Mouse (Mus musculus) thymus, adult 2 months (tissue): ENCODE results near the gene Tmsb10.

ENCODE experiments used
- CTCF ChIP-seq: fragments of 200-500 bp; IDR thresholded peaks from 2 replicates; pipeline ENCODE4 v1.5.1; 2012; ENCODE audit warnings: mild to moderate bottlenecking, control low read depth, low read length, moderate library complexity, borderline replicate concordance; ENCODE audit not compliant: control insufficient read depth, poor library complexity, insufficient read depth; ENCODE audit errors: extremely low read depth
- POLR2A ChIP-seq: fragments of 200-500 bp; IDR thresholded peaks from 2 replicates; pipeline ENCODE4 v1.6.1; 2012; ENCODE audit warnings: mild to moderate bottlenecking, low read length, control low read depth, moderate library complexity; ENCODE audit not compliant: control insufficient read depth, poor library complexity, insufficient read depth; ENCODE audit errors: extremely low read depth

DNA sequence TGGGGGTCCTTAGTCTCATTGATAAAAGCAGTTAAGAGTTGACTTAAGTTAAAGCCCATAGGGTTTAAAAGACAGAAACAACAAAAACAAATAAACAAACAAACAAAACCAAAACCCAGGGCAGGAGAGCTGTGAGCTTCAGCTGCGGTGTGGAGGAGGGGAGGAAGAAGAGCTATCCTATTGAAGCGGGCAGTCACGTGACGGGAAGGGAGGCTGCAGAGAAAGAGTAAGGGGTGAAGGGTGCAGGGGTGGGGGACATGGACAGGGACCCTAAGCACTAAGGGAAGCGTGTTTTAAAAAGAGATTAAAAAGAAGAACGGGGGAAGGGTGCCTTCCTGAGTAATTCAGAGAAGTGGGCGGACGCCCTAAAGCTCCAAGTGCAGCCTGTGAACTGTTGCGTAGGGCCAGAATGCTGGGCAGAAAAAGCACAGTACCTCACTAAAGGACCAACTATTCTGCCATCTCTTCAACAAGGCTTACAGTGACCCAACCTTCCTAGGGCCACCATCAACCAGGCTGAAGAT lies 40.0 kb downstream of the Tmsb10 start:
- TF ChIP-seq CTCF (no peak), POLR2A (no peak)
